Mouse (Mus musculus) embryonic facial prominence, embryonic 10.5 days (tissue): ENCODE data around the gene Gjc3. TPM values are rescaled to one million over a fixed set of nuclear protein-coding genes. Genes with fewer than 3 reads are reported as not detected.

Experiments used
- polyA plus RNA-seq: library from polyadenylated mRNA; unstranded; fragments of >200 nt; fragmentation: Nextera tagmentation; extraction: Ambion mirVana; gene quantifications from 2 replicates; pipeline ENCODE4 v1.2.1, GENCODE M21; 2016

Gjc3 gene
- polyA plus RNA-seq, 1 experiment from 2014 or later: 0.07 TPM

Other genes starting within 250 kb of the Gjc3 start
- 3.0 and 3.6 TPM in 2 replicates for gene Nyap1, start 221.5 kb downstream of the Gjc3 start, polyA plus RNA-seq
- 89.8 and 94.3 TPM in 2 replicates for gene Tsc22d4, start 217.4 kb downstream of the Gjc3 start, polyA plus RNA-seq
- gene Ppp1r35, start 184.2 kb downstream of the Gjc3 start, polyA plus RNA-seq: 47.9 and 49.1 TPM in 2 replicates
- gene Mepce, start 175.4 kb downstream of the Gjc3 start, polyA plus RNA-seq: 9.1 and 11.5 TPM in 2 replicates
- gene Zcwpw1, start 175.3 kb downstream of the Gjc3 start, polyA plus RNA-seq: 14.5 and 17.5 TPM in 2 replicates
- gene Pilra, start 126.8 kb downstream of the Gjc3 start, polyA plus RNA-seq: 0.28 and 0.79 TPM in 2 replicates
- gene Pilrb1, start 105.0 kb downstream of the Gjc3 start, polyA plus RNA-seq: 0.16 TPM in 1 of 2 replicates, not detected in the other
- not detected in 2 replicates for gene Pilrb2, start 91.3 kb downstream of the Gjc3 start, polyA plus RNA-seq
- gene Cyp3a13, start 41.5 kb downstream of the Gjc3 start, polyA plus RNA-seq: not detected in 2 replicates
- not detected in 2 replicates for gene Azgp1, start 18.4 kb upstream of the Gjc3 start, polyA plus RNA-seq
- gene Smok3a, start 58.2 kb upstream of the Gjc3 start, polyA plus RNA-seq: not detected in 2 replicates
- gene Smok3b, start 58.3 kb upstream of the Gjc3 start, polyA plus RNA-seq: not detected in 2 replicates
- not detected in 2 replicates for gene Smok3c, start 90.1 kb upstream of the Gjc3 start, polyA plus RNA-seq
- gene Zkscan1, start 122.0 kb upstream of the Gjc3 start, polyA plus RNA-seq: 28.2 and 30.0 TPM in 2 replicates
- 96.5 and 97.0 TPM in 2 replicates for gene Zscan21, start 153.8 kb upstream of the Gjc3 start, polyA plus RNA-seq
- gene Zfp113, start 192.6 kb upstream of the Gjc3 start, polyA plus RNA-seq: 32.1 and 39.8 TPM in 2 replicates
- gene Cops6, start 198.0 kb upstream of the Gjc3 start, polyA plus RNA-seq: 357 and 367 TPM in 2 replicates
- 30.6 and 33.0 TPM in 2 replicates for gene Ap4m1, start 208.9 kb upstream of the Gjc3 start, polyA plus RNA-seq
- 365 and 378 TPM in 2 replicates for gene Mcm7, start 209.3 kb upstream of the Gjc3 start, polyA plus RNA-seq
- 146 and 149 TPM in 2 replicates for gene Taf6, start 224.4 kb upstream of the Gjc3 start, polyA plus RNA-seq
- 54.4 and 54.6 TPM in 2 replicates for gene Cnpy4, start 224.4 kb upstream of the Gjc3 start, polyA plus RNA-seq
- gene Mblac1, start 231.2 kb upstream of the Gjc3 start, polyA plus RNA-seq: 8.7 and 9.4 TPM in 2 replicates